Mouse (Mus musculus): Measurements from ENCODE around the gene Slc35a3. TPM values are rescaled to one million over a fixed set of nuclear protein-coding genes. Genes with fewer than 3 reads are reported as not detected.
"Not testable (repeated sequence)": the region's sequence is repeated elsewhere in the genome, so short reads cannot be mapped to it uniquely, and the experiment has no call there.

The Slc35a3 gene
- polyA plus RNA-seq, 1 experiment from 2014 or later, result 15.3 TPM

- not testable (repeated sequence) for H3K9me3 ChIP-seq (ENCODE audit: control insufficient read depth, low read length); H3K4me1 ChIP-seq (replicated peaks; ENCODE audit: control insufficient read depth, insufficient read depth, low read length); DNase-seq (ENCODE audit: low spot score); H3K27ac ChIP-seq (ENCODE audit: low read depth); H3K27me3 ChIP-seq (replicated peaks; ENCODE audit: control insufficient read depth, insufficient read depth, low read length); H3K4me2 ChIP-seq (ENCODE audit: low read length); ATAC-seq (replicated peaks; ENCODE audit: low FRiP score, low TSS enrichment, low read depth); H3K4me3 ChIP-seq (ENCODE audit: low read depth, low read length); H3K9ac ChIP-seq (ENCODE audit: low read length)
- H3K36me3 ChIP-seq (ENCODE audit: control insufficient read depth, insufficient read depth, low read length), result peaks cover 15% of the 10 kb centered on the region
- WGBS, result 96% methylated on average over 11 of the region's 11 CpGs
Observed at GRCm38 (mm10) chr3:116654051-116654450, 58.6 kb downstream of the Slc35a3 start.

GRCm38 (mm10) chr3:116653278-116653945 is 59.2 kb downstream of the Slc35a3 start:
- ATAC-seq (replicated peaks; ENCODE audit: low FRiP score, low TSS enrichment, low read depth) (no peak), DNase-seq (ENCODE audit: low spot score) (no peak)
- H3K27ac ChIP-seq (ENCODE audit: low read depth), result no peak overlapping the region
- H3K4me1 ChIP-seq (replicated peaks; ENCODE audit: control insufficient read depth, insufficient read depth, low read length), result no peaks in the 10 kb centered on the region; the same call in 1 of the 2 replicates
- no peaks in the 10 kb centered on the region for H3K9me3 ChIP-seq (ENCODE audit: control insufficient read depth, low read length)
- H3K27me3 ChIP-seq (replicated peaks; ENCODE audit: control insufficient read depth, insufficient read depth, low read length), result no peaks in the 10 kb centered on the region
- H3K9ac ChIP-seq (ENCODE audit: low read length), result no peak overlapping the region
- no peak overlapping the region for H3K4me2 ChIP-seq (ENCODE audit: low read length)
- H3K36me3 ChIP-seq (ENCODE audit: control insufficient read depth, insufficient read depth, low read length), result peaks cover 20% of the 10 kb centered on the region
- no peak overlapping the region for H3K4me3 ChIP-seq (ENCODE audit: low read depth, low read length)
- 69% methylated on average over 5 of the region's 5 CpGs for WGBS

GRCm38 (mm10) chr3:116652033-116652446 is 60.6 kb downstream of the Slc35a3 start:
- Histone ChIP-seq H3K4me2 (ENCODE audit: low read length) (no peak overlapping the region), H3K36me3 (ENCODE audit: control insufficient read depth, insufficient read depth, low read length) (peaks cover 29% of the 10 kb centered on the region), H3K27me3 (replicated peaks; ENCODE audit: control insufficient read depth, insufficient read depth, low read length) (no peaks in the 10 kb centered on the region), H3K4me3 (ENCODE audit: low read depth, low read length) (no peak overlapping the region), H3K4me1 (replicated peaks; ENCODE audit: control insufficient read depth, insufficient read depth, low read length) (no peaks in the 10 kb centered on the region), H3K9ac (ENCODE audit: low read length) (no peak overlapping the region), H3K9me3 (ENCODE audit: control insufficient read depth, low read length) (no peaks in the 10 kb centered on the region), H3K27ac (ENCODE audit: low read depth) (no peak overlapping the region)
- ATAC-seq (replicated peaks; ENCODE audit: low FRiP score, low TSS enrichment, low read depth) (no peak), DNase-seq (ENCODE audit: low spot score) (no peak)
- WGBS, result 70% methylated on average over 3 of the region's 3 CpGs

DNA sequence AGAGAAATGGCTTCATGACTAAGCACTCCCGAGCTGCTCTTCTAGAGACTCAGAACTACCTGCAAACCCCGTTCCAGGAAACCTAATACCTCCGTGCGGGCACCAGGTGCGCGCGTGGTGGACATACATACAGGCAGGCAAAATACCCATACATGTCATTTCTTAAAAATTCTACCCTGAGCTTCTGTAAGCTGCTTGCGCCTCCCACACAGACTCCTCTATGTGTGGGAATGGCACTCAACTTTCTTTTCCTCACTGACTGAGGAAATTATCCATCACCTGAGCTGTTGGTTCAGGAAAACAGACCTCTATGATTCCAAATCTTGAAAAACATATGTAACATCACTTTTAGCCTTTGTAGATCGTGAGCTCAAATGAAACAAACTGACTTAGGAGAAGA is 61.9 kb downstream of the Slc35a3 start:
- H3K4me1 ChIP-seq (replicated peaks; ENCODE audit: control insufficient read depth, insufficient read depth, low read length), result no peaks in the 10 kb centered on the region
- no peaks in the 10 kb centered on the region for H3K27me3 ChIP-seq (replicated peaks; ENCODE audit: control insufficient read depth, insufficient read depth, low read length)
- no peak overlapping the region for H3K4me2 ChIP-seq (ENCODE audit: low read length)
- H3K27ac ChIP-seq (ENCODE audit: low read depth), result no peak overlapping the region
- peaks cover 42% of the 10 kb centered on the region for H3K36me3 ChIP-seq (ENCODE audit: control insufficient read depth, insufficient read depth, low read length)
- DNase-seq (ENCODE audit: low spot score) (no peak), ATAC-seq (replicated peaks; ENCODE audit: low FRiP score, low TSS enrichment, low read depth) (no peak)
- no peaks in the 10 kb centered on the region for H3K9me3 ChIP-seq (ENCODE audit: control insufficient read depth, low read length)
- no peak overlapping the region for H3K4me3 ChIP-seq (ENCODE audit: low read depth, low read length)
- WGBS, result 96% methylated on average over 9 of the region's 9 CpGs
- H3K9ac ChIP-seq (ENCODE audit: low read length), result no peak overlapping the region

DNA sequence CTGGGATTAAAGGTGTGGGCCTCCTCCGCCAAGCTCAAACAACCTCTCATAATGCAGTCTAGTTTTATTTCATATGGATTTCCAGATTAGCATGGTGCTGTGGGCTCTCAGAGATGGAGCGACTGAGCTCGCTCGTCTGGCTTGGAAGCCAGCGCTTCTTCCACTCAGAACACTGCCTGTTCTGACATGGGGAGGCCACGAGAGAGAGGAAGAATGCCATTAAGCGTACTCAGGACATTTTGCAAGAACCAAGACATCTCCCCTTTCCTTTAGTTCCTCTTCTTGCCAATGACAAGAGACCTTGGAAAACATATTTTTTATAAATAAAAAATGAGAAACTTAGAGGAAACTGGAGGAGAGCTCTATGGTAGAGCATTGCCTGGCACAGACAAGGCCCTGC is 63.8 kb downstream of the Slc35a3 start:
- Histone ChIP-seq H3K9me3 (ENCODE audit: control insufficient read depth, low read length) (no peaks in the 10 kb centered on the region), H3K4me3 (ENCODE audit: low read depth, low read length) (no peak overlapping the region), H3K4me1 (replicated peaks; ENCODE audit: control insufficient read depth, insufficient read depth, low read length) (no peaks in the 10 kb centered on the region), H3K9ac (ENCODE audit: low read length) (no peak overlapping the region), H3K27me3 (replicated peaks; ENCODE audit: control insufficient read depth, insufficient read depth, low read length) (no peaks in the 10 kb centered on the region), H3K36me3 (ENCODE audit: control insufficient read depth, insufficient read depth, low read length) (peaks cover 59% of the 10 kb centered on the region), H3K27ac (ENCODE audit: low read depth) (no peak overlapping the region), H3K4me2 (ENCODE audit: low read length) (no peak overlapping the region)
- no peak for ATAC-seq (replicated peaks; ENCODE audit: low FRiP score, low TSS enrichment, low read depth)
- no peak for DNase-seq (ENCODE audit: low spot score)
- WGBS, result 95% methylated on average over 7 of the region's 7 CpGs

DNA sequence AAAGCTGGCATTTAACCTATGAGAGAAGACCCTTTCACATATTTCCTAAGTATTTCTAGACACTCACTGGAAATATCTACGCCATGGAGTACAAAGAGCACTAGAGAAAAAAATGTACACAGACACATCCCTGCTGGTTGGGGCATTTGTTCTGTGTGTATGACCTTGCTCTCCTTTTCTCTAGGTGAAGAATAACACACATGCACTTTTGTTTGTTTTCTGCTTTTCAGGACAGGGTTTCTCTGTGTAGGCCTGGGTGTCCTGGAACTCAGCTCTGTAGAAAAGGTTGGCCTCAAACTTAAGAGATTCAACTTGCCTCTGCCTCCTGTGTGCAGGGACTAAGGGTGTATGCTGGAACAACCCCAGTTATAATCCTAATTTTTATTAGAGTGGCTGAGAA is 66.2 kb downstream of the Slc35a3 start:
- DNase-seq (ENCODE audit: low spot score) (no peak), ATAC-seq (replicated peaks; ENCODE audit: low FRiP score, low TSS enrichment, low read depth) (no peak)
- H3K9me3 ChIP-seq (ENCODE audit: control insufficient read depth, low read length), result no peaks in the 10 kb centered on the region
- H3K36me3 ChIP-seq (ENCODE audit: control insufficient read depth, insufficient read depth, low read length), result peaks cover 83% of the 10 kb centered on the region
- no peak overlapping the region for H3K9ac ChIP-seq (ENCODE audit: low read length)
- H3K4me1 ChIP-seq (replicated peaks; ENCODE audit: control insufficient read depth, insufficient read depth, low read length), result no peaks in the 10 kb centered on the region
- WGBS, result 96% methylated on average over 1 of the region's 1 CpGs
- no peak overlapping the region for H3K27ac ChIP-seq (ENCODE audit: low read depth)
- no peaks in the 10 kb centered on the region for H3K27me3 ChIP-seq (replicated peaks; ENCODE audit: control insufficient read depth, insufficient read depth, low read length)
- no peak overlapping the region for H3K4me2 ChIP-seq (ENCODE audit: low read length)
- no peak overlapping the region for H3K4me3 ChIP-seq (ENCODE audit: low read depth, low read length)

DNA sequence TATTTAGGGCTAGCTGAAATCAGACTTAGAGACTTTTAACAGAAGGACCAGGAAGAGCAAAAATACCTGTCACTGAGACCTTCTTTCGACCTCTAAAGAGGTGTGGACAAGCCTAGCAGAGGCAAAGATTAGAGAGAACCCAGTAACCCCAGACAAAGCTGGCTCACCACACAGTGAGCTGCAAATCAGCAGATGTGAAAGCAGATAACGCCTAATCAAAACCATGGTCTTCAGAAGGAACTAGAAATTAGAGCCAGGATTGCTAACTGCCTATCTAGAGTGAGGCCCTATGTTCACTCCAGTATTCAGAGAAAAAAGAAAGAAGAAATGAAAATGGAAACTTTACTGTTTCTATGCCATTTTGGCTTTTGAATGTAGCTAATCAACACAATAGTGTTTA is 70.3 kb downstream of the Slc35a3 start:
- H3K4me1 ChIP-seq (replicated peaks; ENCODE audit: control insufficient read depth, insufficient read depth, low read length), result no peaks in the 10 kb centered on the region
- no peak overlapping the region for H3K4me2 ChIP-seq (ENCODE audit: low read length)
- no peaks in the 10 kb centered on the region for H3K9me3 ChIP-seq (ENCODE audit: control insufficient read depth, low read length)
- no peak overlapping the region for H3K4me3 ChIP-seq (ENCODE audit: low read depth, low read length)
- H3K9ac ChIP-seq (ENCODE audit: low read length), result no peak overlapping the region
- DNase-seq (ENCODE audit: low spot score), result no peak
- 83% methylated on average over 2 of the region's 2 CpGs for WGBS
- ATAC-seq (replicated peaks; ENCODE audit: low FRiP score, low TSS enrichment, low read depth), result no peak
- H3K27ac ChIP-seq (ENCODE audit: low read depth), result no peak overlapping the region
- H3K27me3 ChIP-seq (replicated peaks; ENCODE audit: control insufficient read depth, insufficient read depth, low read length), result no peaks in the 10 kb centered on the region
- peaks cover 94% of the 10 kb centered on the region for H3K36me3 ChIP-seq (ENCODE audit: control insufficient read depth, insufficient read depth, low read length)

DNA sequence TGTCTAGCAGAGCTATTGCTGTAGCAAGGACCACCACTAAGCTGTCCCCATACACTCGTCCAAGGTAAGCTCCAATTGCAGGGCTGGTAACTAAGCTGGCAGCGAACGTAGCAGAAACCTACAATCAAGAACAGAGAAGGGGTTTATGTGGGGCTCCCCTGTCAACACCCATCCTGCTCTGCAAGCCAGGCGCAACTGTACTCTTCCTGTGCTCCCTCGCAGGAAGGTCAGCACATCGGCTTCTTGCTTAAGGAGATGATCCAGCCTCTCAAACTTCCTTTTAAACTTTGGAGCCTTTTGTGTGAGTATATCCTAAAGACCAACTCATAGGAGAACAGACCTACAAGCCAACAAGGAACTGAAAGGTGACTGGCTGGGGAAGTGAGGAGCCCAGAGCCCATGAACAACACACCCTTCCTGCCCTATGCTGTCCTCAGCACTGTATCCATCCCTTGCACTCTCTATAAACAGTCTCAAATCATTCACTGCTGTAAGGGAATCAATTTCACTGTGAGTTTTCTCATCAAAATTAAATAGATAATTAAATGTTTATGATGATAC is 70.7 kb downstream of the Slc35a3 start:
- ATAC-seq (replicated peaks; ENCODE audit: low FRiP score, low TSS enrichment, low read depth) (no peak), DNase-seq (ENCODE audit: low spot score) (no peak)
- no peak overlapping the region for H3K9ac ChIP-seq (ENCODE audit: low read length)
- no peaks in the 10 kb centered on the region for H3K9me3 ChIP-seq (ENCODE audit: control insufficient read depth, low read length)
- H3K4me3 ChIP-seq (ENCODE audit: low read depth, low read length), result no peak overlapping the region
- H3K27ac ChIP-seq (ENCODE audit: low read depth), result no peak overlapping the region
- WGBS, result 90% methylated on average over 6 of the region's 6 CpGs
- H3K36me3 ChIP-seq (ENCODE audit: control insufficient read depth, insufficient read depth, low read length), result peaks cover 94% of the 10 kb centered on the region
- no peak overlapping the region for H3K4me2 ChIP-seq (ENCODE audit: low read length)
- no peaks in the 10 kb centered on the region for H3K4me1 ChIP-seq (replicated peaks; ENCODE audit: control insufficient read depth, insufficient read depth, low read length)
- H3K27me3 ChIP-seq (replicated peaks; ENCODE audit: control insufficient read depth, insufficient read depth, low read length), result no peaks in the 10 kb centered on the region

DNA sequence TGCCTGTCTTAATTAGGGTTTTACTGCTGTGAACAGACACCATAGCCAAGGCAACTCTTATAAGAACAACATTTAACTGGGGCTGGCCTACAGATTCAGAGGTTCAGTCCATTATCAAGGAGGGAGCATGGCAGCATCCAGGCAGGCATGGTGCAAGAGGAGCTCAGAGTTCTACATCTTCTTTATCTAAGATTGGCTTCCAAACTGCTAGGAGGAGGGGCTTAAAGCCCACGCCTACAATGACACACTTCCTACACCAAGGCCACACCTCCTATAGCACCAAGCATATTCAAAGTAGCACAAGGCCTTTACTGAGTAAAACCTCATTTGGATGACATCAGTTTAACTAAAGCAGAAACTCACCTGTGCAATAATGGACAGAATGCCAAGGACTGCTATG is 72.6 kb downstream of the Slc35a3 start:
- Histone ChIP-seq H3K4me2 (ENCODE audit: low read length) (no peak overlapping the region), H3K9ac (ENCODE audit: low read length) (no peak overlapping the region), H3K27ac (ENCODE audit: low read depth) (no peak overlapping the region), H3K9me3 (ENCODE audit: control insufficient read depth, low read length) (no peaks in the 10 kb centered on the region), H3K4me1 (replicated peaks; ENCODE audit: control insufficient read depth, insufficient read depth, low read length) (no peaks in the 10 kb centered on the region), H3K36me3 (ENCODE audit: control insufficient read depth, insufficient read depth, low read length) (peaks cover 94% of the 10 kb centered on the region), H3K4me3 (ENCODE audit: low read depth, low read length) (no peak overlapping the region), H3K27me3 (replicated peaks; ENCODE audit: control insufficient read depth, insufficient read depth, low read length) (no peaks in the 10 kb centered on the region)
- no peak for ATAC-seq (replicated peaks; ENCODE audit: low FRiP score, low TSS enrichment, low read depth)
- no peak for DNase-seq (ENCODE audit: low spot score)
- 85% methylated on average over 1 of the region's 1 CpGs for WGBS

Data from intestine, embryonic 14.5 days (tissue).